Mouse (Mus musculus): Measurements from ENCODE around the gene Hddc3. TPM values are rescaled to one million over a fixed set of nuclear protein-coding genes. Genes with fewer than 3 reads are reported as not detected.
A peak's percentile ranks its signal among the peaks of the same experiment; 100 is the strongest.

Gene Hddc3
- polyA plus RNA-seq (2015; fragmentation: Nextera tagmentation; extraction: Ambion mirVana): 8.6 and 10.4 TPM in 2 replicates

DNA sequence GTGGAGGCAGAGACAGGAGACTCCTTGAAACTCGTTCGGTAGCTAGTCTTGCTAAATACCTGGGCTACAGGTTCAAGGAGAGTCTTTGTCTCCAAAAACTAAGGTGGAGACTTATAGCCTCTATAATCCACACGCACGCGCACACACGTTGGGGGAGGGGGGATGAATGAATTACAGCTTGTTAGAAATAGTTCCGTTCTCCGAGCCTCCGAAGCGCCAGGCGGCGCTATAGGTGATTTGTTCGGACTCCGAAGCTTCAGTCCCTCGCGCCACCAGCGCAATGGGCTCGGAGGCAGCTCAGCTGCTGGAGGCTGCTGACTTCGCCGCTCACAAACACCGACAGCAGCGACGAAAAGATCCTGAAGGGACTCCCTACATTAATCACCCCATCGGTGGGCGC lies at the start of gene Hddc3:
Gene Hddc3, plus strand, starts transcription at position 247 of the 400 bp plus-strand sequence.
- peak; percentile 96 for DNase-seq (ENCODE audit: low spot score)
- peak within 1 kb of the TSS; percentile 77 for H3K9ac ChIP-seq (ENCODE audit: low read length)
- H3K36me3 ChIP-seq (ENCODE audit: control insufficient read depth, insufficient read depth, low read length): no peaks in the 10 kb centered on the region
- H3K9me3 ChIP-seq (ENCODE audit: control insufficient read depth, low read length): no peaks in the 10 kb centered on the region
- peak; percentile 62 for ATAC-seq (ENCODE audit: low FRiP score, low TSS enrichment)
- H3K27me3 ChIP-seq (ENCODE audit: control insufficient read depth, insufficient read depth, low read length): no peaks in the 10 kb centered on the region
- peak; percentile 87 for TF ChIP-seq CTCF (IDR thresholded peaks at IDR 0.05; ENCODE audit: low read depth)
- peak; percentile 69 for TF ChIP-seq EP300 (optimal IDR thresholded peaks at IDR 0.05)
- under 1% methylated on average over 25 of the region's 25 CpGs for WGBS
- H3K4me3 ChIP-seq (ENCODE audit: low read depth, low read length): peak within 1 kb of the TSS; percentile 50
- peak within 1 kb of the TSS; percentile 81 for H3K4me2 ChIP-seq (replicated peaks; ENCODE audit: low read depth)
- H3K27ac ChIP-seq (replicated peaks): peak within 1 kb of the TSS; percentile 74; the same call in 1 of the 2 replicates
- H3K4me1 ChIP-seq (replicated peaks; ENCODE audit: control insufficient read depth, insufficient read depth): peaks cover 7% of the 10 kb centered on the region; the same call in 1 of the 2 replicates

- no peaks in the 10 kb centered on the region for H3K27me3 ChIP-seq (ENCODE audit: control insufficient read depth, insufficient read depth, low read length)
- H3K9ac ChIP-seq (ENCODE audit: low read length): peak within 1 kb of the TSS; percentile 77
- H3K4me1 ChIP-seq (replicated peaks; ENCODE audit: control insufficient read depth, insufficient read depth): no peaks in the 10 kb centered on the region
- WGBS: under 1% methylated on average over 52 of the region's 52 CpGs
- peak within 1 kb of the TSS; percentile 85 for H3K4me2 ChIP-seq (replicated peaks; ENCODE audit: low read depth)
- no peak for TF ChIP-seq CTCF (IDR thresholded peaks at IDR 0.05; ENCODE audit: low read depth)
- no peak for TF ChIP-seq EP300 (optimal IDR thresholded peaks at IDR 0.05)
- ATAC-seq (ENCODE audit: low FRiP score, low TSS enrichment) (peak; percentile 100), DNase-seq (ENCODE audit: low spot score) (peak; percentile 99)
- peak within 1 kb of the TSS; percentile 61 for H3K27ac ChIP-seq (replicated peaks)
- H3K36me3 ChIP-seq (ENCODE audit: control insufficient read depth, insufficient read depth, low read length): 0 out of 2 replicates have a peak, but pooled peaks cover 2% of the 10 kb centered on the region
- H3K9me3 ChIP-seq (ENCODE audit: control insufficient read depth, low read length): no peaks in the 10 kb centered on the region
- peak within 1 kb of the TSS; percentile 79 for H3K4me3 ChIP-seq (ENCODE audit: low read depth, low read length)
Measured at GRCm38 (mm10) chr7:80294062-80294763, 48.7 kb upstream of the Hddc3 start, which contains the start of gene Prc1. Gene Prc1, plus strand, starts transcription at chr7:80294450.

GRCm38 (mm10) chr7:80294764-80295648 lies 47.9 kb upstream of the Hddc3 start:
- no peaks in the 10 kb centered on the region for H3K9me3 ChIP-seq (ENCODE audit: control insufficient read depth, low read length)
- ATAC-seq (ENCODE audit: low FRiP score, low TSS enrichment) (peak; percentile 36; the same call in 1 of the 2 replicates), DNase-seq (ENCODE audit: low spot score) (peak; percentile 26)
- TF ChIP-seq CTCF (IDR thresholded peaks at IDR 0.05; ENCODE audit: low read depth) (no peak), EP300 (optimal IDR thresholded peaks at IDR 0.05) (no peak)
- peak overlapping the region; percentile 61 for H3K27ac ChIP-seq (replicated peaks)
- H3K4me2 ChIP-seq (replicated peaks; ENCODE audit: low read depth): peak overlapping the region; percentile 85
- peak overlapping the region; percentile 77 for H3K9ac ChIP-seq (ENCODE audit: low read length)
- H3K36me3 ChIP-seq (ENCODE audit: control insufficient read depth, insufficient read depth, low read length): 0 out of 2 replicates have a peak, but pooled peaks cover 2% of the 10 kb centered on the region
- no peaks in the 10 kb centered on the region for H3K4me1 ChIP-seq (replicated peaks; ENCODE audit: control insufficient read depth, insufficient read depth)
- H3K27me3 ChIP-seq (ENCODE audit: control insufficient read depth, insufficient read depth, low read length): no peaks in the 10 kb centered on the region
- H3K4me3 ChIP-seq (ENCODE audit: low read depth, low read length): peak overlapping the region; percentile 79
- WGBS: 6% methylated on average over 37 of the region's 37 CpGs

GRCm38 (mm10) chr7:80296462-80296861 lies 46.4 kb upstream of the Hddc3 start:
- H3K4me2 ChIP-seq (replicated peaks; ENCODE audit: low read depth): no peak overlapping the region
- H3K27me3 ChIP-seq (ENCODE audit: control insufficient read depth, insufficient read depth, low read length): no peaks in the 10 kb centered on the region
- WGBS: 83% methylated on average over 6 of the region's 6 CpGs
- no peaks in the 10 kb centered on the region for H3K9me3 ChIP-seq (ENCODE audit: control insufficient read depth, low read length)
- H3K4me1 ChIP-seq (replicated peaks; ENCODE audit: control insufficient read depth, insufficient read depth): no peaks in the 10 kb centered on the region
- no peak overlapping the region for H3K4me3 ChIP-seq (ENCODE audit: low read depth, low read length)
- no peak for ATAC-seq (ENCODE audit: low FRiP score, low TSS enrichment)
- TF ChIP-seq EP300 (optimal IDR thresholded peaks at IDR 0.05) (no peak), CTCF (IDR thresholded peaks at IDR 0.05; ENCODE audit: low read depth) (no peak)
- no peak overlapping the region for H3K9ac ChIP-seq (ENCODE audit: low read length)
- no peak for DNase-seq (ENCODE audit: low spot score)
- no peaks in the 10 kb centered on the region for H3K36me3 ChIP-seq (ENCODE audit: control insufficient read depth, insufficient read depth, low read length)
- H3K27ac ChIP-seq (replicated peaks): no peak overlapping the region

DNA sequence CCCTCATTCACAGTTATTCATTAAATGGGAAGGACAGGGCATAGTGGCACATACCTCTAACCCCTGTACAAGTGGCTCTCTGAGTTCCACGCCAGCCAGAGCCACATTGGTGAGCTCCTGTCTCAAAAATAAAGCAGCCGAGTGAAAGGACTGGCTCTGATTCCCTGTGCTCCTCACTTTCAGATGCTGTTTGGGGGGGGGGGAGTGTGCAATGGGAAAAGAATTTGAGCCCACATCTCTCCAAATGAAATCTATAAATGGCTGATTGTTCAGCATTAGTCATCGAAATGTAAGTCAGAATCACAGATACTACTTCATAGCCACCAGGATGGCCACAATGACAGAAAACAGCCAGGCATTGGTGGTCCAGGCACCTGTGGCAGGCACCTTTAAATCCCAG lies 45.9 kb upstream of the Hddc3 start:
- ATAC-seq (ENCODE audit: low FRiP score, low TSS enrichment) (no peak), DNase-seq (ENCODE audit: low spot score) (no peak)
- no peak overlapping the region for H3K4me3 ChIP-seq (ENCODE audit: low read depth, low read length)
- TF ChIP-seq CTCF (IDR thresholded peaks at IDR 0.05; ENCODE audit: low read depth) (no peak), EP300 (optimal IDR thresholded peaks at IDR 0.05) (no peak)
- no peak overlapping the region for H3K27ac ChIP-seq (replicated peaks)
- H3K36me3 ChIP-seq (ENCODE audit: control insufficient read depth, insufficient read depth, low read length): no peaks in the 10 kb centered on the region
- H3K9me3 ChIP-seq (ENCODE audit: control insufficient read depth, low read length): no peaks in the 10 kb centered on the region
- H3K4me1 ChIP-seq (replicated peaks; ENCODE audit: control insufficient read depth, insufficient read depth): no peaks in the 10 kb centered on the region
- no peak overlapping the region for H3K9ac ChIP-seq (ENCODE audit: low read length)
- no peaks in the 10 kb centered on the region for H3K27me3 ChIP-seq (ENCODE audit: control insufficient read depth, insufficient read depth, low read length)
- WGBS: 69% methylated on average over 3 of the region's 3 CpGs
- no peak overlapping the region for H3K4me2 ChIP-seq (replicated peaks; ENCODE audit: low read depth)

All from stomach, postnatal 0 days (tissue).